Mouse (Mus musculus): ENCODE results near the gene Rassf3.

- no peak for TF ChIP-seq TAL1 (IDR thresholded peaks at IDR 0.05; ENCODE audit: low read length)
- TF ChIP-seq GATA1 (IDR thresholded peaks at IDR 0.05; ENCODE audit: low read length) = no peak
These were observed 22.3 kb upstream of the Rassf3 start for GRCm38 (mm10) chr10:121498481-121498904.
